Mouse (Mus musculus) thymus, adult 2 months (tissue): ENCODE measurements around the gene Ryr1.

Experiments used
- CTCF ChIP-seq: fragments of 200-500 bp; IDR thresholded peaks from 2 replicates; pipeline ENCODE4 v1.5.1; 2012; ENCODE audit warnings: mild to moderate bottlenecking, control low read depth, low read length, moderate library complexity, borderline replicate concordance; ENCODE audit not compliant: control insufficient read depth, poor library complexity, insufficient read depth; ENCODE audit errors: extremely low read depth
- POLR2A ChIP-seq: fragments of 200-500 bp; IDR thresholded peaks from 2 replicates; pipeline ENCODE4 v1.6.1; 2012; ENCODE audit warnings: mild to moderate bottlenecking, low read length, control low read depth, moderate library complexity; ENCODE audit not compliant: control insufficient read depth, poor library complexity, insufficient read depth; ENCODE audit errors: extremely low read depth

DNA sequence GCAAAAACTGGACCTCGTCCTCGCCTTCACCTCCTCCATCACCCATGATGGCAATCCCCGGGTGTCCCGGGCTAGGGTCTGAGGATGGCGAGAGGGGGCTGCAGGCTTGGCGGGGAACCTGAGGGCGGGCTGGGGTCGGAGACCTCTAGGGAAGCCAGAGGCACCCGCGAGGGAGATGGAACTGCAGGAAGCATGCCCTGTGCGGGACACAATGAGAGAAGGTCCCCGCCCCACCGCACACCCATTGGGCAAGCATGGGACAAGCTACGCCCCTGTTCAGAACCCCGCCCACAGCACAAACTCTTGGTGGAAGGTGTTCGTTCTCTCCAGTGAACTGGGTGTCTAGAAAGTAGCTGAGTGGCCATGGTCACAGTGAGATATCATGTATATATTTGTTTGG is at the start of gene Ryr1:
- TF ChIP-seq POLR2A: no peak
- no peak for TF ChIP-seq CTCF
